In the genomic region with DNA sequence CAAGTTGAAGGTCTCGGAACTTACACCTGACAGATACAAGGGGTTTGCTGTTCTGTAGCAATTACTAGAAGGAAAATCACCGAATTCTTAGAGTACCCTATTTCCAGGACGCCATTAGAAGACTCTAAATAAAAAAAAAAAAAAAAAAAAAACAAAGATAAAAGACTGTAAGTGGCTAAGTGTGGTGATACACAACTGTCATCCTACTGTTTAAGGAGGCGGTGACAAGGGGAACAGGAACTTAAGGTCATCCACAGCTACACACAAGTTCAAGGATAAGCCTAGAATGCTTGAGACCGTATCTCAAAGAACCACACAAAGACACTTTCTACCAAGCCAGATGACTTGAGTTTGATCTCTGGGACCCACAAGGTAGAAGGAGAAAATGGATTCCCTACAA, we compare ENCODE assay signal across 16 mouse cellular contexts.
"Had no signal": no experiment of that assay in that cellular context is flagged by ENCODE, and none has a peak within 500 bp of the region (broad histone marks: within the 10 kb centered on the region; RNA-seq: fewer than 3 reads in every experiment).

No protein-coding gene starts in this region.

- H3K4me3 ChIP-seq: neural tube, embryonic 12.5 days; neural tube, embryonic 13.5 days; neural tube, embryonic 15.5 days; stomach, embryonic 15.5 days had no signal

- H3K27me3 ChIP-seq: neural tube, embryonic 12.5 days; neural tube, embryonic 13.5 days; neural tube, embryonic 15.5 days; stomach, embryonic 15.5 days had no signal

- DNase-seq: retina, postnatal 1 day; right cerebral cortex, adult 18-20 months; right cerebral cortex, postnatal 14 days; right cerebral cortex, postnatal 25 days; spleen, adult 18-20 months; thymus, adult 18-20 months; thymus, adult 2 months; thymus, postnatal 14 days; thymus, postnatal 25 days; thymus, postnatal 36 days; thymus, postnatal 4 days had no signal

- H3K27ac ChIP-seq: neural tube, embryonic 12.5 days; neural tube, embryonic 15.5 days; stomach, embryonic 15.5 days; stomach, postnatal 0 days had no signal

- H3K36me3 ChIP-seq: neural tube, embryonic 12.5 days; neural tube, embryonic 13.5 days; neural tube, embryonic 15.5 days; stomach, embryonic 15.5 days had no signal

- H3K9me3 ChIP-seq: neural tube, embryonic 12.5 days; neural tube, embryonic 13.5 days; neural tube, embryonic 15.5 days; stomach, embryonic 15.5 days had no signal

- H3K9ac ChIP-seq: neural tube, embryonic 12.5 days; neural tube, embryonic 13.5 days; neural tube, embryonic 15.5 days; stomach, embryonic 15.5 days had no signal
